Mouse (Mus musculus) brain, embryonic 14.5 days (tissue): Measurements from ENCODE around the gene Grtp1.

ENCODE experiments used
- CTCF ChIP-seq: fragments of 200-500 bp; IDR thresholded peaks from 2 replicates; pipeline ENCODE4 v1.5.1; 2012; ENCODE audit warnings: inconsistent platforms, mild to moderate bottlenecking, moderate library complexity, borderline replicate concordance; ENCODE audit not compliant: insufficient read depth, insufficient read length; ENCODE audit errors: extremely low read depth
- POLR2A ChIP-seq: fragments of 200-500 bp; IDR thresholded peaks from 2 replicates; pipeline ENCODE4 v1.6.1; 2012; ENCODE audit warnings: mild to moderate bottlenecking, inconsistent platforms, borderline replicate concordance; ENCODE audit not compliant: poor library complexity, insufficient read depth, insufficient read length, severe bottlenecking; ENCODE audit errors: extremely low read depth

DNA sequence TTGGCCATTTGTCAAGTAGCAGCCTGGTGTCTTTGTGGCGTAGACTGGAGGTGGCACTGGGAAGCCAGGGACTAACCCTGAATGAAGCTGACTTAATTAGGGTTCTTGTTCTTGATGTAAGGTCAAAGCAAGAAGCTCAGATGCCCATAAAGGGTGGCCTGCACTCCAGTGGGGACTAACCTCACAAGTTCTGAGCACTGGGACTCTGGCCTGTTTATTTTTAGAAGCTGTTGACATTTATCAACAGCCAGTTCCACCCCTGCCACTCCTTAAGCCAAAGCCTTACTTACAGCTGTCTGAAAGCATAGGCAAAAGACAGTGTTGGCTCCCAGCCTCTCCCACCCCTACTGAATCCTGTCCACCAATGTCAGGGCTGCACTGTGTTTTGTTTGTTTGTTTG lies 9.3 kb upstream of the Grtp1 start:
- TF ChIP-seq POLR2A (no peak), CTCF (no peak)
